Mouse (Mus musculus): ENCODE data around the gene Gabarap.
"Not testable (repeated sequence)": the region's sequence is repeated elsewhere in the genome, so short reads cannot be mapped to it uniquely, and the experiment has no call there.

The Gabarap gene

DNA sequence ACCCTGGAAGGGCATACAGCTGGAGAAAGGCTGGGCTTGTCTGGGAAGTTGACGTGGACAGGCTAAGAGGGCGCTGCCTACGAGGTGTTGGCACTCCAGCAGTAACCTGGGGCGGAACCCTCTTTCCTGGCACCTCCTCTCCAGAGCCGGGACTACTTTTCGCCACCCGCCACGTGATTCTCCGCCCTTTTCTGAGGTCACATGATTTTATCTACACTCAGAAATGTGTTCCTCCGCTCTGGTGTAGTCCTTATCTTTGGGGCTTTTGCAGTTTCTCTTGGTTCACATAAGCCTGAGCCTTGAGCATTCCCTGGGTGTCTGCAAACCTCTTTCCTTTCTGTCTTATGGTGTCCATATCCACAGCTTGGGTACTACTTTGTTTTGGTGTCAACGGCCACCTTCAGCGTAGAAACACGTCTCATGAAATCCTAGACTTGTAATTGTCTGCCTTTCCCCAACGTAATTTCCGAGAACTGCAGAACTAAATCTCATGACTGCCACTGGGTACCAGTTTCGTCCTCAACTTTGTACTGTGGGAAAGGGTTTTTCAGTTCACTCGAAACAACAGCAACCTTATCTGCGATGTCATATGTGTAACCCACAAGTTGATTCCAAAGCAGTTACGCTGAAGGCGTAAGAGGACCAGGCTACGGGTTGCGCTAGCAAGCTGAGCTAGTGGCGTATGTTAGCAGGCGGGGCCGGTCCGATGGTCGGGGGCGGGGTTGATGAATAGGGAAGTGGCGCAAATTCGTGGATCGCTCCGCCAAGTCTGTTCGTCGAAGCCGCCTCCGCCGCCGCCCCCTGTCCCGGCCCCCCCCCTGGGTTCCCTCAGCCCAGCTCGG is at the start of gene Gabarap:
Gene Gabarap (plus strand): TSS at position 294 of the 842 bp plus-strand sequence.
- DNase-seq (ENCODE audit: low read depth, low spot score): peak; percentile 98

DNA sequence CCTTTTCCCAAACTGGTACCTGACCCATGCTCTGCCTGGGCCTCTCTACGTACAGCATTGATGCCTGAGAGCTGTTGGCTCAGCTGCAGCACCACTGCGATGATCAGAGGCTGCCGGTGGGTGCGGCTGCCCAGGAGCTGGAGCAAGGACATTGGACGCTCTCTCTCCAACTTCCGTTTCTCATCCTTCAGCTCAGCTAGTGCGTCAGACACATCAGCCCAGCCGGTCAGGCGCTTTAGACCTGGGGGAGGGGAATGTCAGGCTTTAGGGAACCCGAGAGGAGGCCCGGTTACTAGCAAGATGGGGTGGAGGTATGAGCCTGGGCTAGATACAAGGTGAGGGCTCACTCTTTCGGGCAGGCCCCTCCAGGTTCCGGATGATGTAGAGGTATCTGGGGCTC is 45.7 kb upstream of the Gabarap start:
- no peak for DNase-seq (ENCODE audit: low read depth, low spot score)

DNA sequence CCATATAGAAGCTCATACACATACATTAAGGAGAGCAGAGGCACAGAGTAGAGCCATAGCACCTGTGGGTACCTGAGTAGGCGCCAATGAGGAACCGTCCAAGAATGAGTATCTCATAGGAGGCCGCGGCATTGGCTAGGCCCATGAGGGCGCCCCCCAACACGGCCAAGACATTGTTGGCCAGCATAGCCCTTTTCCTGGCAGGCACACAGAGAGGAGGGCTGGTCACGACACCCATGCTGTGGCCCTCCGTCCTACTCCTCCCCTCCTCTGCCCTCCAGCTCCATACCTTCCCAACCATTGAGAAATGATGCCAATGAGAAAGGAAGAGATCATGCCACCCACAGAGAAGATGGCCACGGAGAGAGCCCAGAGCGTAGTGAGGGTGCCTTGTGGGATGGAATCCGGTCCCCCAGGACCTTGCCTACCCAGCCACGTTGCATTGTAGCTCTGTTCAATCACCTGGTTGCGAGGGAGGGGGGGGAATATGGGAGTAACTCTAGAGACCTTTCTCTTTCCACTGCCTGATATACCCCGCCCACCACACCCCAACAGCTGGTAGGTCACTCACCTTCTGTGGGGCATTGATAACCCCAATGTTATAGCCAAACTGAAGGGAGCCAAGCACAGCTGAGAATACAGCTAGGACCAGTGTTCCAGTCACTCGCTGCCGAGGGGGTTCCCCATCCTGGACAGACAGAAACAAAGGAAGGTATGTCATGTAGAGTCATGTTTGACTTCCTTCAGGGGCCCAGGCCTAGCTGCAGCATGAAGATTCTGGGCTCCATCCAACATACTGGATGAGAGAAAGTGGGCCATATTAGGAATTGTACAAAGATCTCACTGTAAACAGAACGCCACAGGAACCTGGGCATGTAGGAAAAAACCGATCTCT is 44.7 kb upstream of the Gabarap start:
- no peak for DNase-seq (ENCODE audit: low read depth, low spot score)

DNA sequence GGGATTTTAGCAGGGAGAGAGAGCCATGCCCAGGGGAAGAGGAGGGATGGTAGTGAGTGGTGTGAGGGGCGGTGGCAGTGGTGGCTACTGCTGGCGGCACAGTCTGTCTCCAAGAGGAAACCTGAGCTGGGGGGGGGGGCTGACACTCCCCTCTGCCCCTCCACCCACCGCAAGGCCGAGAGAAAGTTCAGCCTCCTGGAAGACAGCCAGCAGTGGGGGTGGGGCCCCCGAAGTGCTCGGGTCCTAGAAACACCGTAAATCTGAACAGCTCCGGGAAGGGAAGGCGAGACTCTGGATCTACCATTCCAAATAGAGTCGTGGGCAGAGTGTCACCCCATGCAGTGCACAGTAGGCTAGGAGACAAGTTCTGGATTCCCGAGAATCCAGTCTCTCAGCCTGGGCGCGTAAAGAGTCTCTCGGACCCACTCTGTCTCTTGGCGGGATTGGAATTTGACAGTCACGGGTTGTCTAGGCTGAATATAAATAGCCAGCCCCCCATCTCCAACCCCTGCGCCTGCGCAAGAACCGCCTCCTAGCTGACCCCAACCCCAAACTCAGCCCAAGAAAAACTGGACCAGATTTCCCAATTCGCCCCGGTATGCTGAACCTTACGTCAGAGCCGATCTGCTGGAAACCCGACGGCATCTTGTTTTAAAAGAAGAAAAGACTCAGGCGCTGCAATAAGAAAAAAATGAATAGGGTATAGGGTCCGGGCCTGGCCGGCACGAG is 43.4 kb upstream of the Gabarap start:
- no peak for DNase-seq (ENCODE audit: low read depth, low spot score)

DNA sequence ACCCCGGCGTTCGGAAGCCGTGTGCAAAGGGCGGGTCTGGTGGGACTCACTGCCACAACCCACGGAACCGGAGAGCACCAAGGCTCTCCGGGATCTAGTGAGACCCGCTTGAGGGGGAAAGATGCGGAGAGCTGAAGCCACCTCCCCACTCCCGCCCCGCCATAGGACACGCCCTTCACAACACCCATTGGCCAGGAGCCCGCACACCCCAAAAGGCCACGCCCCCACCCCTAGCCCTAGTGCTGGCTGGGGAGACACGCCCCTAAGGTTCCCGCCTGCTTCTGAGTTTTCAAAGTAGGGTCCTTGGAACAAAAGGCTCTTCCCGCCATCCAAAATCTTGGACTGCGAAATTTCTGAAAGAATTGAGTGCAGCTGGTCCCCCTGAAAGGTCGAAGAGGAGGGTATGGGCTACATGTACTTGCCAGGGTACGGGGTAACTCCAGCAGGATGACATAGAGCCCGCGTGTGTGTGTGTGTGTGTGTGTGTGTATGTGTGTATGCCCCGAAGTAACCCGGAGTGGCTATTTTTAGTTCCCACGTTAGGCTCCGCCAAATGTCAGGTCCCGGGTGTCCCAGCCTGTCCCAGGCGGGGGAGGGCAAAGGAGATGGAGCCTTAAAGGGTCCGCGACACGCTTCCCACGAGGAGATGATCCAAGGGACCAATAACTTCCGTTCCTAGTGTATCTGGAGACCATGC is 42.7 kb upstream of the Gabarap start, which contains the start of gene Slc2a4:
Gene Slc2a4 (minus strand): TSS at position 123 of the 697 bp plus-strand sequence.
- no peak for DNase-seq (ENCODE audit: low read depth, low spot score)

DNA sequence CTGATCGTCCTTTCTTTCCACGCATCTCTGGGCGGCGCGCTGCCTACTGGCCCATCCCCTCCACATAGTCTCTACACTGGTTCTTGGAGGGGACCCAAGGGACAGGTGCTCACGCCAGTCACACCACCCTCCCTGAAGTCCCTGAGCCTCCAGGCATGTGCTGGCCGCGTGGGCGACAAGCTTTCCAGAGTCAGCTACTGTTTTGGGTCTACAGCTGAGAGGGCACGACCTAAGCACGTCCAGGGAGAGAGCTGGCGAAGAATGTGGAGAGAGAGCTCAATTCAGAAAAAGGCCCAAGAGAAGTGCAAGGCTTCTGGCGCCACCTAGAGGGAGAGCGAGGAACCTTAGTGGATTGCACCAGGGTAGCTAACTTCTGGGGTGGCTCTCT is 42.2 kb upstream of the Gabarap start:
- DNase-seq (ENCODE audit: low read depth, low spot score): no peak

DNA sequence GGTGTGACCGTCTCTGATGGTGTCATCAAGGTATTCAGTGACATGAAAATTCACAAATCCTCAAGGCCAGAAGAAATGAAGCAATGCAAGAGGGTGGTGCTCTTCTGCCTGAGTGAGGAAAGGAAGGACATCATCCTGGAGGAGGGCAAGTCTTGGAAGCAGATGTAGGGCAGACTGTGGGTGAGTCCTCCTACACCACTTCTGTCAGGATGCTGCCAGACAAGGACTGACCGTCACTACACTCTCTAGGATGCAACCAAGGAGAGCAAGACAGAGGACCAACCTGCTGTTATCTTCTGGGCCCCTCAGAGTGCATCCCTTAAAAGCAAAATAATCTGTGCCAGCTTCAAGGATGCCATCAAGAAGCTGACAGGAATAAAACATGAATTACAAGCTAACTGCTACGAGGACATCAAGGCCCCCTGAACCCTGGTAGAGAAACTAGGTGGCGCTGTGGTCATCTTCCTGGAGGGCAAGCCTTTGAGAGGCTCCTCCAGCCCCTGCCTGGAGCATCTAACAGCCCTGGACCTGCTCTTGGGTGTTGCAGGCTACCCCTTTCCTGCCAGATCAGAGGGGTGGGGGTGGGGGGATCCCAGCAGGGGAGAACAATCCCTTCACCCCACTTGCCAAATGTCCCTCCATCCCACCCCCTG is 40.0 kb upstream of the Gabarap start:
- peak; percentile 18 for DNase-seq (ENCODE audit: low read depth, low spot score)

DNA sequence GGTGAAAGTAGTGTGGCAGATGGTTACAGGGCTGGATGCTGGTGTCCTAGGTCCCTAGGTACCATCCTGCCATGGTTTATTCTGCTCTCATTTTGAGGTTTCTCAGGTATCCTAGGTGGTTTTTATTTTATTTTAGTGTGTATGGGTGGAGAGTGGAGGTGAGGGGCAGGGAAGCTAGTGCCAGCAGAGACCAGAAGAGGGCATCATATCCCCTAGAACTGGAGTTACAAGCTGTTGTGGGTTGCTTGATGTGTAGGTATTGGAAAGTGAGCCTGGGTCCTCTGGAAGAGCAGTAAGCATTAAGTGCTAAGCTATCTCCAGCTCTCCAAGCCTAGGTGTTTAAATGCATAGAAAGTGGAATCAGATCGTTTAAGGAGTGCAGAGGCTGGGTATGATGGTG is 38.7 kb upstream of the Gabarap start:
- DNase-seq (ENCODE audit: low read depth, low spot score): no peak

DNA sequence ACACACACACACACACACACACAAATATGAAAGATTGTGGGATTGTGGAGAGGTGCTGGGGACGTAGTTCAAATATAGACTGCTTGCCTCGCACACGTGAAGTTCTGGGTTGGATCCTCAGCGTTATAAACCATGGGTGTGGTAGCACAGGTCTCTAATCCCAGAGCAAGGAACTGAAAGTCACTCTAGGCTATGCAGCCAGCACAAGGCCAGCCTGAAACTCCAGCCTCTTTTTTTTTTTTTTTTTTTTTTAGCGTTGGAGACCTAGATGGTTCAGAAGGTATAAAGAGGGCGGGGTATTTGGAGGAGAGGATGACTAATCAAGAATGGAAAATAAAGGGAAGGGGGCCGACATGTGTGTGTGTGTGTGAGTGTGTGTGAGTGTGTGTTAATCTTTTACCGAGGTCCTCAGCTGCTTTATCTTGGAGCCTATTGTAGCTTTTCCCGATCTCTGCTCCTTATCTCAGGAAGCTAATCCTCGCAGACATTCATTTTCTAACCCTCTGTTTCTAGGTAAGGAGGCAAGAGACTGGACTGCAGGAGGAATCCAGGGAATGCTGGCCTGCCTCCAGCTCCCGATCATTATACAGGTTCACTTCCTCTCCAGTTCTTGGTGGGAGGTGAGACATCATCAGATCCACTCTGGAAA is 37.6 kb upstream of the Gabarap start:
- DNase-seq (ENCODE audit: low read depth, low spot score): no peak

DNA sequence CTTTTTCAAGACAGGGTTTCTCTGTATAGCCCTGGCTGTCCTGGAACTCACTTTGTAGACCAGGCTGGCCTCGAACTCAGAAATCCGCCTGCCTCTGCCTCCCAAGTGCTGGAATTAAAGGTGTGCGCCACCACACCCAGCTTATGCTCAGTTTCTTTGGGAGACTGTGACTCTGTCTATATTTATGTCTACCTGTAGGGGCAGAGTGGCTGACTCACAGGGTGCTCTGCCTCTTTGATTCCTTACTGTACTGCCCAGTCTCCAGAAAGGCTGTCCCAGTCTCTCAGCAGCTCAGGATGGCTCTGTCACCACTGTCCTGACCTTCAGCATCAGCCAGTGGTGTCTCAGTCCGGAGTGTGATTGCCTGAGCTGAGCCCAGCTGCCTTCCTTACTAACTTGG is 35.3 kb upstream of the Gabarap start:
- DNase-seq (ENCODE audit: low read depth, low spot score): not testable (repeated sequence)

DNA sequence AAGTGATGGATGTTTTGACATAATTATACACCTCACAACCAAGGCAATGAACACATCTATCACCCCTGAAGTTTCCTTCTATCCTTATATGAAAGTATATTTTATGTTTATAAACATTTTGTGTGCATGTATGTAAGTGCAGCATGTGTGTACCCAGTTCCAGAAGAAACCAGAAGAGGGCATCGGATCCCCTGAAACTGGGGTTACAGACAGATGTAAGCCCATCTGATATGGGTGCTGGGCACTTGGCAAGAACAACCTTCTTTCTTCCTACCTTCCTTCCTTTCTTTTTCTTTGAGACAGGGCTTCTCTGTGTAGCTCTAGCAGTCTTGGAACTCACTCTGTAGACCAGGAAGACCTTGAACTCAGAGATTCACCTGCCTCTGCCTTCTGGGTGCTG is 34.7 kb upstream of the Gabarap start:
- DNase-seq (ENCODE audit: low read depth, low spot score): no peak

DNA sequence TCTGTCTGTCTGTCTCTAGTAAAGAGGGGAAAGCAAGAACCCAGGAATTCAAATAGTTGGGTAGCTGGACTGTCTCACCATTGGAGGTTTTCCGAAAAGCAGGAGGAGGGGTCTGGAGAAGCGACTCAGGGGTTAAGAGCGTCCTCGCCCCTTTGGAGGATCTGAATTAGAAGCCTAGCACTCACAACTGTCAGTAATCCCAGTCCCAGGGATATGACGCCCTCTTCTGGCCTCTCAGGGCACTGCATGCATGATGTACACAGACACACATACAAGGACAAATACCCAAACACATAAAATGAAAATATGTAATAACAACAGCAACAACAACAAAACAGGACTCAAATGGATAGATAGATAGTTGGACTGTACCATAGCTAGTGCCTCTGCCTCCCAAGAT is 30.3 kb upstream of the Gabarap start:
- DNase-seq (ENCODE audit: low read depth, low spot score): no peak

DNA sequence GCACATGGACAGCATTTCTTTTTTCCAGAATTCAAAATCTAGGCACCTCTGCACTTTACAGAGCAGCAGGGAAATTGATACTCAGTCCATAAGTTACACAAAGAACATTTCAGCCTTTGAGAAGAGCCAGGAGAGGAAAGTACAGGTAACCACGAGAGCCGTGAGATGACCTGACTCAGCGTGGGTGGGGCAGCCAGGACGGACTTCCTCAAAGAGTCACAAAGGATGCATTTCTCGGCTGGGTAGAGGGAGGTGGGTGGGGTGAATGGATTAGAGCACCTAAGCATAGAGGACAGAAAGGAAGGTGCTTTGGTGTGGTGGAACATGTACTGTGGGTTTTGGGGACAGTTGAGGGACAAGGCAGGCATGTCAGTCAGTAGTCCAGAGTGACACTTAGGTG is 29.1 kb upstream of the Gabarap start:
- no peak for DNase-seq (ENCODE audit: low read depth, low spot score)

DNA sequence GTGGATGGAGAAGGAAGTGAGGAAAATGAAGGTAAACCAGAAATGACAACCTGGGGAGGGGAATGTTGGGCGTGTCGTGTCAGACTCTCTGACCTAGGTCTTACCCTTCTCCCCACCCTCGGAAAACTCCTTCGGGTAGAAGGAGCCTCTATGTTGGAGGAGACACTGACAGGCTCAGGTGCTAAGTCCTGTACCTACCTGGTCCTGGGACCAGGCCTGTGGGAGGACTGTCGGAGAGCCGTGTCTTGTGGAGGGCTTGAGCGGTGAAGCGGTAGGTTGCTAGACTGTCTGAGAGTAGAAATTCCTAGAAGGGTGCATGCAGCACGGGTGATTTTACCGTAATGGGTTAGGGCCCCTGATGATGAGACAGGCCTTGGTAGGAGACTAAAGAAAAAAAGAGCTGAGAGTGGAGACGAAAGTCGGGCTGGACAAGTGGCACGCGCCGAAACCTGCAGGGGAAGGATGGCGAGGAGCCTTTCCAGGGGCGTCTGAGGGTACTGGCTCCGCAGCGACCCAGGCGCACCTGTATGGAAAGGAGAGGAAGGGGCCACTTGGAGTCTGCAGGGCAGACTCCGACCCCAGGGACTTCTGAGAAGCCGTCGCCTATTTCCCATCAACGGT is 26.2 kb upstream of the Gabarap start, which contains the start of gene Cldn7:
Gene Cldn7 (plus strand): TSS at position 130 of the 621 bp plus-strand sequence.
- no peak for DNase-seq (ENCODE audit: low read depth, low spot score)

DNA sequence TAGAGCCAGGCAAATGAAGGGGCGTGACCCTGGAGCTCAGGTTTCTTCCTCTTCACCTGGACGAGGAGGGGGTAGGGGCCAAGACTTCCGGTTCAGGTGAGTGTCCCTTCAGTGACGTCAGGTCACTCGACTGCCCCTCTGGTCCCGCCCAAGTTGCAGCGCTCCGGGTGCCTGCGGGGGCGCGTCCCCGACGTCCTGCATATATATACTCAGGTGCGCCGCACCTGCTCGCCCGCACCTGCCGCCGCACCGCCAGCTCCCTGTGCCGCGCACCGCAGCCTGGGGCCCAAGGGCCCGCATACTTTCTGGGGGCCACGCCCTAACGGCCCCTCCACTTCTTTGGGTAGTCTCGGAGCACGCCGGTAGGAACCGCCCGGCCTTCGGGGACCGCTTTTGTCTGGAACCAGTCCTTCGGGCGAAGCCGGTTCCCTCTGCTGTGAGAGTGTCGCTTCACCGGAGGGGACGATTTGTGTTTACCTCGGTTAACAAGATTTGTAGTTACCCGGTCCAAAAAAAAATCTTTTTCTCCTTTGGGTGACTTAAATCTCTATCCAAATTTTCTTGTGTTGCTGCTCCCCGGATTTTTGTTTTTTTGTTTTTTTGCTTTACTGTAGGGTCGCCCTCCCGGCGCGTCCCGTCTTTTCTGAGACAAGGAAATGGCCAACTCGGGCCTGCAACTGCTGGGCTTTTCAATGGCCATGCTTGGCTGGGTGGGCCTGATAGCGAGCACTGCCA is 25.5 kb upstream of the Gabarap start:
- DNase-seq (ENCODE audit: low read depth, low spot score): no peak

DNA sequence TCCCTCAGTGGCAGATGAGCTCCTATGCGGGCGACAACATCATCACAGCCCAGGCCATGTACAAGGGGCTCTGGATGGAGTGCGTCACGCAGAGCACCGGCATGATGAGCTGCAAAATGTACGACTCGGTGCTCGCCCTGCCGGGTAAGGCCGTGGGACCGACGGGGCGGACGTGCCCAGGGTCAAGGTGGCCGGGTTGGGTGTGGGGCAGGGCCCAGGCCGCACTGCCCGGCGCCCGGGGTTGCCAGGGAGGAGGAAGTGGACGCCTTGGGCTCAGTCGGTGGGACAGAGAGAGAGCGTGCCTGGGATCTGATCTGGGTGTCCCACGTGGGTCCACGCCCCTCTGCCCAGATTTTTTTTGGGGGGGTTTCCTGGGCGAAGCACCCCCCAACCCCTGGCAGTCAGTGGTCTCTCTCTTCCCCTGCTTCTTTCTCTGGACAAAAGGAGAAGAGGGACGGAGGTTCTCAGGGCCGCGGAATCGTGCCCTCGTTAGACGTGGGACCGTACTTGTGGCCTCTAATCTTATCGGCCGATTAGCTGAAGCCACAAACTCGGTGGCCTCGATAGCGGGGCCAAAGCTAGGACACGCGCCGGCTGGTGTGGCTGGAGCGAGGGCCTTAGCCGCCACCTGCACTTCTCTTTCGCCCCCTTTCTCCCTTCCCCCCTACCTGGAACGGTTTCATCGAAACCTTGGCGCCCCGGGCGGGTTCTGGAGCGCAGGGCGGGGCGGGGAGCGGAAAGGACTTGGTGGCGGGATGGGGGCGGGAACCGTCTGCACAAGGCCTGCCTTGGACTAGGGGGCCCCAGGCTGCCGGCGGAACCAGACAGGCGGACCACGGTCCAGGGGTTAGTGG is 24.7 kb upstream of the Gabarap start:
- DNase-seq (ENCODE audit: low read depth, low spot score): no peak

DNA sequence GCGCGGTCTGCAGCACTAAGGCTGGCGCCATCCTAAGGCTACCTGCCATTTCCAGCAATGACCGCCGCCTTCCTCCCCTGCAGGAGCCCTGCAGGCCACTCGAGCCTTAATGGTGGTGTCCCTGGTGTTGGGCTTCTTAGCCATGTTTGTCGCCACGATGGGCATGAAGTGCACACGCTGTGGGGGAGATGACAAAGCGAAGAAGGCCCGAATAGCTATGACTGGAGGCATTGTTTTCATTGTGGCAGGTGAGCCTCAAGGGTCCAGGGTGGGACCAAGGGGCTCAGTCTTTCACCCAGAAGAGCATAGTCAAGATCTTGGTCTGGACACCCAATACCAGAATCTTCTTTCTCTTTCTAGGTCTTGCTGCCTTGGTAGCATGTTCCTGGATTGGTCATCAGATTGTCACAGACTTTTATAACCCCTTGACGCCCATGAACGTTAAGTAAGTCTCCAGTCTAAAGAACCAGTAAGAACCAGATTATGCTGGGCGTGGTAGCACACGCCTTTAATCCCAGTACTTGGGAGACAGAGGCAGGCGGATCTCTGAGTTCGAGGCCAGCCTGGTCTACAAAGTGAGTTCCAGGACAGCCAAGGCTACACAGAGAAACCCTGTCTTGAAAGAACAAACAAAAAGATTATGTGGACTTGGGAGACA is 24.0 kb upstream of the Gabarap start:
- DNase-seq (ENCODE audit: low read depth, low spot score): no peak

DNA sequence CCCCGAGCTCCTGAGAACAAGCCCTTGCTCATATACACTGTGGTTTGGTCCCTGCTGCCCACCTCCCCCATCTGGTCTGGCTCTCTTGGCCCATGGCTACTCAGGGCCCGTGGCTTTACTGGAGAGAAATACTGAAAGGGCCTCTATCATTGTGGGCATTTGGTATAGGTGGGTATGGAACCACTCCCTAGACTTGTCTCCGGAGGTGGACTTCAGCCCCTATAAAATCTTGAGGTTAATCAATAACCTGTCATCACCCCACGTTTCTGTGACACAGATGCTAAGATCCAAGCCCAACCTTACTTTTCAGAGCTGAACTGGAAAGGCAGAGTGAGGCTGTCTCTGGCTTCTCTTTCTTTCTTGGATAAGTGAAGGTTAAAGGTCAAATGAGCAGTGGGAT is 22.1 kb upstream of the Gabarap start:
- no peak for DNase-seq (ENCODE audit: low read depth, low spot score)

Measured in telencephalon, adult 2 months (tissue).